Mouse (Mus musculus) hindbrain, embryonic 15.5 days (tissue): ENCODE data around the gene F13b. TPM values are rescaled to one million over a fixed set of nuclear protein-coding genes. Genes with fewer than 3 reads are reported as not detected.
A peak's percentile ranks its signal among the peaks of the same experiment; 100 is the strongest.

Source experiments
- ATAC-seq: fragments of 200-750 bp; cut with Nextera tagmentation; 2 replicates; pipeline ENCODE4 v1.8.0; 2017; ENCODE audit warnings: low read depth, moderate number of reproducible peaks, moderate TSS enrichment; ENCODE audit not compliant: low FRiP score
- H3K27ac ChIP-seq: fragments of 300-500 bp; sonication (generic); replicated peaks from 2 replicates; pipeline ENCODE4 v1.5.1; 2015; ENCODE audit warnings: mild to moderate bottlenecking, inconsistent platforms
- H3K27me3 ChIP-seq: fragments of 300-500 bp; sonication (generic); 2 replicates; pipeline ENCODE4 v1.6.1; 2015; ENCODE audit warnings: control low read depth, inconsistent platforms
- H3K36me3 ChIP-seq: fragments of 300-500 bp; sonication (generic); 2 replicates; pipeline ENCODE4 v1.6.1; 2015; ENCODE audit warnings: control low read depth, inconsistent platforms
- H3K4me1 ChIP-seq: fragments of 300-500 bp; sonication (generic); replicated peaks from 2 replicates; pipeline ENCODE4 v1.6.1; 2015; ENCODE audit warnings: control low read depth, inconsistent platforms
- H3K4me2 ChIP-seq: fragments of 300-500 bp; sonication (generic); 2 replicates; pipeline ENCODE4 v1.6.1; 2015; ENCODE audit warnings: moderate library complexity, mild to moderate bottlenecking, inconsistent platforms
- H3K4me3 ChIP-seq: fragments of 300-500 bp; sonication (generic); 2 replicates; pipeline ENCODE4 v1.5.1; 2015; ENCODE audit warnings: mild to moderate bottlenecking, inconsistent platforms
- H3K9ac ChIP-seq: fragments of 300-500 bp; sonication (generic); 2 replicates; pipeline ENCODE4 v1.6.1; 2015; ENCODE audit warnings: inconsistent platforms
- H3K9me3 ChIP-seq: fragments of 300-500 bp; sonication (generic); 2 replicates; pipeline ENCODE4 v1.6.1; 2016; ENCODE audit warnings: control low read depth, inconsistent platforms
- WGBS: fragments of 180-500 bp; shearing (Covaris S2); methylation state at CpG from one replicate; pipeline ENCODE4 v1.1.7; 2015; 5-methylcytosine and 5-hydroxymethylcytosine counted together
- polyA plus RNA-seq: library from polyadenylated mRNA; unstranded; fragments of >200 nt; fragmentation: Nextera tagmentation; extraction: Ambion mirVana; gene quantifications from 2 replicates; pipeline ENCODE4 v1.2.1, GENCODE M21; 2015

The F13b gene
- 0.06 TPM in 1 of 2 replicates, not detected in the other for polyA plus RNA-seq

- no peak for ATAC-seq
- no peak within 1 kb of the TSS for H3K27ac ChIP-seq
- no peak within 1 kb of the TSS for H3K9ac ChIP-seq
- 88% methylated on average over 3 of the region's 3 CpGs for WGBS
- H3K4me3 ChIP-seq = no peak within 1 kb of the TSS
- H3K27me3 ChIP-seq = no peaks in the 10 kb centered on the region
- no peaks in the 10 kb centered on the region for H3K9me3 ChIP-seq
- no peaks in the 10 kb centered on the region for H3K4me1 ChIP-seq
- H3K4me2 ChIP-seq = no peak within 1 kb of the TSS
- H3K36me3 ChIP-seq = no peaks in the 10 kb centered on the region
Measured at GRCm38 (mm10) chr1:139501258-139501752, at the start of gene F13b. Gene F13b, plus strand, starts transcription at chr1:139501702.

- peak; percentile 99 for ATAC-seq
- Histone ChIP-seq H3K27me3 (no peaks in the 10 kb centered on the region), H3K36me3 (no peaks in the 10 kb centered on the region), H3K9me3 (no peaks in the 10 kb centered on the region), H3K4me3 (peak within 1 kb of the TSS; percentile 71), H3K4me2 (peak within 1 kb of the TSS; percentile 98), H3K4me1 (peaks cover 14% of the 10 kb centered on the region), H3K27ac (no peak within 1 kb of the TSS), H3K9ac (peak within 1 kb of the TSS; percentile 32)
- under 1% methylated on average over 63 of the region's 65 CpGs for WGBS
Measured at GRCm38 (mm10) chr1:139454340-139455225, 46.9 kb upstream of the F13b start, which contains the start of gene Aspm. Gene Aspm, plus strand, starts transcription at chr1:139454772.

GRCm38 (mm10) chr1:139455226-139455869 lies 46.2 kb upstream of the F13b start:
- Histone ChIP-seq H3K27me3 (no peaks in the 10 kb centered on the region), H3K4me1 (peaks cover 14% of the 10 kb centered on the region), H3K9ac (peak overlapping the region; percentile 32), H3K27ac (no peak overlapping the region), H3K4me3 (peak overlapping the region; percentile 71), H3K36me3 (no peaks in the 10 kb centered on the region), H3K9me3 (no peaks in the 10 kb centered on the region), H3K4me2 (peak overlapping the region; percentile 98)
- ATAC-seq = peak; percentile 39; the same call in 1 of the 2 replicates
- 3% methylated on average over 17 of the region's 17 CpGs for WGBS

GRCm38 (mm10) chr1:139460807-139461206 lies 40.7 kb upstream of the F13b start:
- Histone ChIP-seq H3K27me3 (no peaks in the 10 kb centered on the region), H3K4me2 (no peak overlapping the region), H3K4me3 (no peak overlapping the region), H3K4me1 (no peaks in the 10 kb centered on the region), H3K9ac (no peak overlapping the region), H3K9me3 (no peaks in the 10 kb centered on the region), H3K27ac (no peak overlapping the region), H3K36me3 (no peaks in the 10 kb centered on the region)
- WGBS = 72% methylated on average over 5 of the region's 5 CpGs
- ATAC-seq = no peak

- no peaks in the 10 kb centered on the region for H3K9me3 ChIP-seq
- no peak overlapping the region for H3K4me2 ChIP-seq
- WGBS = 88% methylated on average over 11 of the region's 11 CpGs
- H3K27ac ChIP-seq = no peak overlapping the region
- no peaks in the 10 kb centered on the region for H3K4me1 ChIP-seq
- ATAC-seq = no peak
- no peak overlapping the region for H3K4me3 ChIP-seq
- H3K36me3 ChIP-seq = no peaks in the 10 kb centered on the region
- no peaks in the 10 kb centered on the region for H3K27me3 ChIP-seq
- H3K9ac ChIP-seq = no peak overlapping the region
Measured at GRCm38 (mm10) chr1:139465936-139466335, 35.6 kb upstream of the F13b start.

GRCm38 (mm10) chr1:139478898-139479297 lies 22.6 kb upstream of the F13b start:
- H3K4me3 ChIP-seq = no peak overlapping the region
- no peak overlapping the region for H3K9ac ChIP-seq
- peak; percentile 56; the same call in 1 of the 2 replicates for ATAC-seq
- H3K27me3 ChIP-seq = no peaks in the 10 kb centered on the region
- no peak overlapping the region for H3K27ac ChIP-seq
- H3K4me1 ChIP-seq = no peaks in the 10 kb centered on the region
- 82% methylated on average over 11 of the region's 11 CpGs for WGBS
- H3K9me3 ChIP-seq = no peaks in the 10 kb centered on the region
- no peaks in the 10 kb centered on the region for H3K36me3 ChIP-seq
- no peak overlapping the region for H3K4me2 ChIP-seq

- ATAC-seq = no peak
- Histone ChIP-seq H3K4me2 (no peak overlapping the region), H3K27ac (no peak overlapping the region), H3K4me1 (no peaks in the 10 kb centered on the region), H3K4me3 (no peak overlapping the region), H3K9me3 (no peaks in the 10 kb centered on the region), H3K36me3 (no peaks in the 10 kb centered on the region), H3K27me3 (no peaks in the 10 kb centered on the region), H3K9ac (no peak overlapping the region)
- 90% methylated on average over 8 of the region's 8 CpGs for WGBS
Measured at GRCm38 (mm10) chr1:139480246-139480645, 21.3 kb upstream of the F13b start.

- no peak overlapping the region for H3K27ac ChIP-seq
- no peak for ATAC-seq
- H3K4me1 ChIP-seq = no peaks in the 10 kb centered on the region
- H3K4me2 ChIP-seq = no peak overlapping the region
- H3K4me3 ChIP-seq = no peak overlapping the region
- no peaks in the 10 kb centered on the region for H3K9me3 ChIP-seq
- H3K36me3 ChIP-seq = no peaks in the 10 kb centered on the region
- 81% methylated on average over 4 of the region's 4 CpGs for WGBS
- no peaks in the 10 kb centered on the region for H3K27me3 ChIP-seq
- no peak overlapping the region for H3K9ac ChIP-seq
Measured at GRCm38 (mm10) chr1:139481146-139481545, 20.4 kb upstream of the F13b start.

GRCm38 (mm10) chr1:139494630-139495029 lies 6.9 kb upstream of the F13b start:
- 74% methylated on average over 3 of the region's 3 CpGs for WGBS
- Histone ChIP-seq H3K4me3 (no peak overlapping the region), H3K4me2 (no peak overlapping the region), H3K36me3 (no peaks in the 10 kb centered on the region), H3K27me3 (no peaks in the 10 kb centered on the region), H3K4me1 (no peaks in the 10 kb centered on the region), H3K9me3 (no peaks in the 10 kb centered on the region), H3K9ac (no peak overlapping the region), H3K27ac (no peak overlapping the region)
- ATAC-seq = no peak

- Histone ChIP-seq H3K9ac (no peak overlapping the region), H3K4me1 (no peaks in the 10 kb centered on the region)
- WGBS = 88% methylated on average over 2 of the region's 2 CpGs
Measured at GRCm38 (mm10) chr1:139495408-139495807, 6.1 kb upstream of the F13b start.

GRCm38 (mm10) chr1:139496212-139496611 lies 5.3 kb upstream of the F13b start:
- Histone ChIP-seq H3K27me3 (no peaks in the 10 kb centered on the region), H3K9me3 (no peaks in the 10 kb centered on the region)
- no peak for ATAC-seq

More at GRCm38 (mm10) chr1:139495408-139495807, 6.1 kb upstream of the F13b start:
- H3K27ac ChIP-seq = no peak overlapping the region
- no peak overlapping the region for H3K4me3 ChIP-seq
- H3K36me3 ChIP-seq = no peaks in the 10 kb centered on the region
- no peak overlapping the region for H3K4me2 ChIP-seq
- H3K9me3 ChIP-seq = no peaks in the 10 kb centered on the region
- ATAC-seq = no peak
- no peaks in the 10 kb centered on the region for H3K27me3 ChIP-seq

GRCm38 (mm10) chr1:139499751-139500150 lies 1.8 kb upstream of the F13b start:
- no peak overlapping the region for H3K27ac ChIP-seq
- ATAC-seq = no peak
- H3K4me1 ChIP-seq = no peaks in the 10 kb centered on the region
- H3K9me3 ChIP-seq = no peaks in the 10 kb centered on the region
- no peaks in the 10 kb centered on the region for H3K36me3 ChIP-seq
- no peaks in the 10 kb centered on the region for H3K27me3 ChIP-seq
- no peak overlapping the region for H3K9ac ChIP-seq
- H3K4me3 ChIP-seq = no peak overlapping the region
- H3K4me2 ChIP-seq = no peak overlapping the region

More at GRCm38 (mm10) chr1:139496212-139496611, 5.3 kb upstream of the F13b start:
- H3K36me3 ChIP-seq = no peaks in the 10 kb centered on the region
- H3K27ac ChIP-seq = no peak overlapping the region
- no peak overlapping the region for H3K9ac ChIP-seq
- no peak overlapping the region for H3K4me3 ChIP-seq
- 83% methylated on average over 3 of the region's 3 CpGs for WGBS
- no peak overlapping the region for H3K4me2 ChIP-seq
- H3K4me1 ChIP-seq = no peaks in the 10 kb centered on the region
